Mouse (Mus musculus) myocyte (in vitro differentiated cells): ENCODE measurements around the gene Inava. TPM values are rescaled to one million over a fixed set of nuclear protein-coding genes. Genes with fewer than 3 reads are reported as not detected.

Experiments used
- H3K27me3 ChIP-seq: one replicate; pipeline ENCODE4 v1.6.1; 2011; ENCODE audit not compliant: control insufficient read depth, insufficient read depth, insufficient read length
- H3K36me3 ChIP-seq: one replicate; pipeline ENCODE4 v1.6.1; 2011; ENCODE audit not compliant: control insufficient read depth, insufficient read depth
- H3K4me2 ChIP-seq: one replicate; pipeline ENCODE4 v1.6.1; 2011; ENCODE audit warnings: low read depth, control low read depth
- H3K4me3 ChIP-seq: one replicate; pipeline ENCODE4 v1.5.1; 2011; ENCODE audit warnings: mild to moderate bottlenecking, control low read depth, moderate library complexity
- H3K79me2 ChIP-seq: one replicate; pipeline ENCODE4 v1.6.1; 2011; ENCODE audit not compliant: control insufficient read depth, insufficient read depth
- H3ac ChIP-seq: one replicate; pipeline ENCODE4 v1.6.1; 2011; ENCODE audit not compliant: control insufficient read depth, insufficient read length
- CEBPB ChIP-seq: IDR thresholded peaks from 2 replicates; pipeline ENCODE4 v1.6.1; 2011; ENCODE audit warnings: mild to moderate bottlenecking, moderate library complexity; ENCODE audit not compliant: poor library complexity, insufficient read depth, severe bottlenecking
- E2F4 ChIP-seq: IDR thresholded peaks from one replicate; pipeline ENCODE4 v1.6.1; 2011; ENCODE audit warnings: mild to moderate bottlenecking, control low read depth, moderate library complexity; ENCODE audit not compliant: insufficient read depth
- MAX ChIP-seq: IDR thresholded peaks from one replicate; pipeline ENCODE4 v1.6.1; 2011; ENCODE audit warnings: low read depth, mild to moderate bottlenecking, control low read depth
- MYOD1 ChIP-seq, 3 experiments: IDR thresholded peaks; one replicate each; pipeline ENCODE4 v1.6.1; 2011; ENCODE audit warnings: control low read depth in 2 of 3, low read depth in 2 of 3, mild to moderate bottlenecking in 2 of 3, moderate library complexity in 1 of 3; ENCODE audit not compliant: insufficient read length in 2 of 3, control insufficient read depth in 1 of 3
- MYOG ChIP-seq, 3 experiments: IDR thresholded peaks; one replicate each; pipeline ENCODE4 v1.6.1; 2011; ENCODE audit warnings: control low read depth in 2 of 3, low read depth in 2 of 3, mild to moderate bottlenecking in 2 of 3; ENCODE audit not compliant: insufficient read length in 2 of 3, control insufficient read depth in 1 of 3, insufficient read depth in 1 of 3
- POLR2A ChIP-seq: IDR thresholded peaks from one replicate; pipeline ENCODE4 v1.6.1; 2011; ENCODE audit warnings: low read depth, mild to moderate bottlenecking, control low read depth, moderate library complexity; ENCODE audit not compliant: insufficient read length
- POLR2AphosphoS2 ChIP-seq: IDR thresholded peaks from one replicate; pipeline ENCODE4 v1.6.1; 2011; ENCODE audit warnings: low read depth, control low read depth; ENCODE audit not compliant: insufficient read length
- REST ChIP-seq: IDR thresholded peaks from one replicate; pipeline ENCODE4 v1.6.1; 2011; ENCODE audit warnings: mild to moderate bottlenecking, control low read depth, moderate library complexity; ENCODE audit not compliant: insufficient read depth, insufficient read length
- SRF ChIP-seq: IDR thresholded peaks from one replicate; pipeline ENCODE4 v1.6.1; 2011; ENCODE audit warnings: low read depth; ENCODE audit not compliant: control insufficient read depth, insufficient read length
- TCF12 ChIP-seq: IDR thresholded peaks from one replicate; pipeline ENCODE4 v1.6.1; 2011; ENCODE audit warnings: mild to moderate bottlenecking, control low read depth; ENCODE audit not compliant: poor library complexity, insufficient read depth, severe bottlenecking
- TCF3 ChIP-seq: IDR thresholded peaks from one replicate; pipeline ENCODE4 v1.6.1; 2011; ENCODE audit warnings: low read depth, control low read depth; ENCODE audit not compliant: insufficient read length
- USF1 ChIP-seq: IDR thresholded peaks from one replicate; pipeline ENCODE4 v1.6.1; 2011; ENCODE audit warnings: low read depth, mild to moderate bottlenecking, control low read depth, moderate library complexity
- polyA plus RNA-seq: library from polyadenylated mRNA; unstranded; fragments of >200 nt; fragmentation: generic; extraction: Trizol; gene quantifications from one replicate; pipeline ENCODE4 v1.2.1, GENCODE M21; 2012; ENCODE audit warnings: missing spikeins

The Inava gene
- polyA plus RNA-seq, 1 experiment = 11.1 TPM

GRCm38 (mm10) chr1:136178741-136179140 lies 55.3 kb downstream of the Inava start:
- H3K4me3 ChIP-seq = no peak overlapping the region
- no peaks in the 10 kb centered on the region for H3K27me3 ChIP-seq
- peak overlapping the region; percentile 38 for H3K4me2 ChIP-seq
- H3K36me3 ChIP-seq = no peaks in the 10 kb centered on the region
- TF ChIP-seq MYOG (IDR thresholded peaks at IDR 0.05; ENCODE audit: control insufficient read depth in 1 of 3, insufficient read depth in 1 of 3, insufficient read length in 2 of 3, low read depth in 2 of 3) = peak in 1 of 3 experiments; percentile 26
- TF ChIP-seq TCF3 = no peak
- no peaks in the 10 kb centered on the region for H3K79me2 ChIP-seq
- H3ac ChIP-seq = no peak overlapping the region

- Histone ChIP-seq H3K36me3 (no peaks in the 10 kb centered on the region), H3K4me2 (peak overlapping the region; percentile 14)
- TF ChIP-seq MYOD1 (IDR thresholded peaks at IDR 0.05; ENCODE audit: control insufficient read depth in 1 of 3, insufficient read length in 2 of 3, low read depth in 2 of 3) (peak in 1 of 3 experiments; percentile 32), TCF12 (no peak), POLR2AphosphoS2 (no peak), POLR2A (no peak), E2F4 (no peak), MAX (no peak)
Measured at GRCm38 (mm10) chr1:136177085-136177484, 57.0 kb downstream of the Inava start.

GRCm38 (mm10) chr1:136175183-136175582 lies 58.9 kb downstream of the Inava start:
- Histone ChIP-seq H3K79me2 (no peaks in the 10 kb centered on the region), H3K36me3 (no peaks in the 10 kb centered on the region), H3K4me3 (no peak overlapping the region), H3K27me3 (no peaks in the 10 kb centered on the region), H3K4me2 (peak overlapping the region; percentile 32), H3ac (no peak overlapping the region)
- TF ChIP-seq CEBPB = no peak
- TF ChIP-seq USF1 = no peak
- no peak for TF ChIP-seq MYOD1 (IDR thresholded peaks at IDR 0.05; ENCODE audit: control insufficient read depth in 1 of 3, insufficient read length in 2 of 3, low read depth in 2 of 3)
- no peak for TF ChIP-seq POLR2A
- TF ChIP-seq MAX = no peak
- no peak for TF ChIP-seq REST
- no peak for TF ChIP-seq SRF
- TF ChIP-seq TCF12 = no peak
- no peak for TF ChIP-seq MYOG (IDR thresholded peaks at IDR 0.05; ENCODE audit: control insufficient read depth in 1 of 3, insufficient read depth in 1 of 3, insufficient read length in 2 of 3, low read depth in 2 of 3)
- TF ChIP-seq E2F4 = no peak

More at GRCm38 (mm10) chr1:136177085-136177484, 57.0 kb downstream of the Inava start:
- Histone ChIP-seq H3K4me3 (no peak overlapping the region), H3ac (no peak overlapping the region), H3K79me2 (no peaks in the 10 kb centered on the region), H3K27me3 (no peaks in the 10 kb centered on the region)

- Histone ChIP-seq H3K79me2 (no peaks in the 10 kb centered on the region), H3K36me3 (no peaks in the 10 kb centered on the region), H3K27me3 (no peaks in the 10 kb centered on the region), H3ac (no peak overlapping the region), H3K4me2 (peak overlapping the region; percentile 38), H3K4me3 (no peak overlapping the region)
- TF ChIP-seq POLR2AphosphoS2 = peak; percentile 30
- TF ChIP-seq USF1 = no peak
- TF ChIP-seq MYOD1 (IDR thresholded peaks at IDR 0.05; ENCODE audit: control insufficient read depth in 1 of 3, insufficient read length in 2 of 3, low read depth in 2 of 3) = peak in 2 of 3 experiments; percentile 47 to 90
- TF ChIP-seq MYOG (IDR thresholded peaks at IDR 0.05; ENCODE audit: control insufficient read depth in 1 of 3, insufficient read depth in 1 of 3, insufficient read length in 2 of 3, low read depth in 2 of 3) = peak in 1 of 3 experiments; percentile 69
- no peak for TF ChIP-seq E2F4
- no peak for TF ChIP-seq TCF3
- TF ChIP-seq SRF = no peak
- no peak for TF ChIP-seq MAX
- TF ChIP-seq REST = no peak
- TF ChIP-seq TCF12 = no peak
- TF ChIP-seq CEBPB = no peak
- TF ChIP-seq POLR2A = peak; percentile 45
Measured at GRCm38 (mm10) chr1:136174101-136174606, 59.9 kb downstream of the Inava start.

- no peak overlapping the region for H3K4me2 ChIP-seq
- no peak overlapping the region for H3K4me3 ChIP-seq
- H3K79me2 ChIP-seq = no peaks in the 10 kb centered on the region
- H3ac ChIP-seq = no peak overlapping the region
- no peaks in the 10 kb centered on the region for H3K27me3 ChIP-seq
- peak in 2 of 3 experiments; percentile 7 to 33 for TF ChIP-seq MYOG (IDR thresholded peaks at IDR 0.05; ENCODE audit: control insufficient read depth in 1 of 3, insufficient read depth in 1 of 3, insufficient read length in 2 of 3, low read depth in 2 of 3)
- TF ChIP-seq MYOD1 (IDR thresholded peaks at IDR 0.05; ENCODE audit: control insufficient read depth in 1 of 3, insufficient read length in 2 of 3, low read depth in 2 of 3) = peak in 1 of 3 experiments; percentile 39
- no peak for TF ChIP-seq TCF3
- no peak for TF ChIP-seq TCF12
- no peaks in the 10 kb centered on the region for H3K36me3 ChIP-seq
Measured at GRCm38 (mm10) chr1:136172696-136173095, 61.4 kb downstream of the Inava start.
